Mouse (Mus musculus) CH12.LX (cell line): ENCODE data around the gene Mpp4. TPM values are rescaled to one million over a fixed set of nuclear protein-coding genes. Genes with fewer than 3 reads are reported as not detected.

Source experiments
- DNase-seq: peaks from one replicate; pipeline ENCODE4 v3.0.0-alpha.2; 2013; ENCODE audit errors: extremely low read depth
- H3K27ac ChIP-seq: 2 replicates; pipeline ENCODE4 v1.5.1; 2012; ENCODE audit warnings: low read depth, mild to moderate bottlenecking, control low read depth, moderate library complexity; ENCODE audit not compliant: insufficient read depth
- H3K27me3 ChIP-seq: replicated peaks from 2 replicates; pipeline ENCODE3; 2012; ENCODE audit warnings: inconsistent platforms
- H3K36me3 ChIP-seq, 2 experiments: replicated peaks in 1 of 2; 2 replicates each; pipeline versions ENCODE3 to v1.6.1; 2012; ENCODE audit warnings: inconsistent platforms in 1 of 2, low read length in 1 of 2, mild to moderate bottlenecking in 1 of 2, mixed read lengths in 1 of 2, moderate library complexity in 1 of 2; ENCODE audit not compliant: control insufficient read depth in 1 of 2, insufficient read depth in 1 of 2
- H3K4me1 ChIP-seq, 2 experiments: 2 replicates each; pipeline ENCODE4 v1.6.1; 2012; ENCODE audit warnings: inconsistent platforms in 1 of 2, moderate library complexity in 1 of 2; ENCODE audit not compliant: insufficient read depth in 2 of 2, control insufficient read depth in 1 of 2
- H3K4me2 ChIP-seq: 2 replicates; pipeline ENCODE4 v1.6.1; 2012; ENCODE audit warnings: low read depth, mild to moderate bottlenecking, control low read depth; ENCODE audit not compliant: poor library complexity, insufficient read depth, severe bottlenecking
- H3K4me3 ChIP-seq, 3 experiments: fragments of 150-350 bp in 1 of 3; sonication (generic) in 1 of 3; replicated peaks in 1 of 3; 2 replicates each; pipeline versions ENCODE3 to v1.5.1; 2011 to 2012; ENCODE audit warnings: low read depth in 2 of 3, low read length in 2 of 3, mild to moderate bottlenecking in 2 of 3, moderate library complexity in 2 of 3, control low read depth in 1 of 3, improper control_type of control experiment in 1 of 3, inconsistent platforms in 1 of 3, mixed read lengths in 1 of 3; ENCODE audit not compliant: poor library complexity in 1 of 3
- H3K79me2 ChIP-seq: replicated peaks from 2 replicates; pipeline ENCODE4 v1.6.1; 2012; ENCODE audit warnings: mild to moderate bottlenecking, moderate library complexity; ENCODE audit not compliant: control insufficient read depth, poor library complexity, insufficient read depth, severe bottlenecking; ENCODE audit errors: extremely low read depth
- H3K9ac ChIP-seq: 2 replicates; pipeline ENCODE4 v1.6.1; 2012; ENCODE audit warnings: low read depth, mild to moderate bottlenecking, control low read depth, moderate library complexity; ENCODE audit not compliant: insufficient read depth
- H3K9me3 ChIP-seq: replicated peaks from 2 replicates; pipeline ENCODE3; 2012; ENCODE audit warnings: low read length, inconsistent platforms, mixed read lengths
- BHLHE40 ChIP-seq: IDR thresholded peaks from 2 replicates; pipeline ENCODE4 v1.6.1; 2011; ENCODE audit warnings: mild to moderate bottlenecking, low read depth, low read length, improper control_type of control experiment
- ETS1 ChIP-seq: conservative IDR thresholded peaks from 2 replicates; pipeline ENCODE4 v1.6.1; 2012; ENCODE audit warnings: low read depth, mild to moderate bottlenecking, inconsistent platforms, low read length, improper control_type of control experiment, moderate library complexity
- MAFK ChIP-seq: IDR thresholded peaks from 2 replicates; pipeline ENCODE4 v1.6.1; 2011; ENCODE audit warnings: low read length, improper control_type of control experiment; ENCODE audit not compliant: insufficient replicate concordance
- PAX5 ChIP-seq: IDR thresholded peaks from 2 replicates; pipeline ENCODE4 v1.6.1; 2012; ENCODE audit warnings: low read length, inconsistent platforms, mixed read lengths
- POLR2A ChIP-seq: IDR thresholded peaks from 2 replicates; pipeline ENCODE4 v1.6.1; 2011; ENCODE audit warnings: low read depth, mild to moderate bottlenecking, improper control_type of control experiment, low read length
- RAD21 ChIP-seq: IDR thresholded peaks from 2 replicates; pipeline ENCODE4 v1.6.1; 2011; ENCODE audit warnings: low read depth, mild to moderate bottlenecking, low read length, improper control_type of control experiment, moderate library complexity
- UBTF ChIP-seq: IDR thresholded peaks from 2 replicates; pipeline ENCODE4 v1.6.1; 2012; ENCODE audit warnings: low read depth, mild to moderate bottlenecking, inconsistent platforms, low read length, improper control_type of control experiment, moderate library complexity
- USF1 ChIP-seq: IDR thresholded peaks from 2 replicates; pipeline ENCODE4 v1.6.1; 2014; ENCODE audit warnings: low read depth, mild to moderate bottlenecking, inconsistent platforms, low read length, improper control_type of control experiment
- ZC3H11A ChIP-seq: IDR thresholded peaks from 2 replicates; pipeline ENCODE4 v1.6.1; 2012; ENCODE audit warnings: low read depth, mild to moderate bottlenecking, inconsistent platforms, low read length, improper control_type of control experiment
- ZKSCAN1 ChIP-seq: IDR thresholded peaks from 2 replicates; pipeline ENCODE4 v1.6.1; 2012; ENCODE audit warnings: low read depth, inconsistent platforms, low read length, improper control_type of control experiment, borderline replicate concordance
- ZMIZ1 ChIP-seq: IDR thresholded peaks from 2 replicates; pipeline ENCODE4 v1.6.1; 2012; ENCODE audit warnings: low read depth, mild to moderate bottlenecking, inconsistent platforms, low read length, improper control_type of control experiment
- ZNF384 ChIP-seq: IDR thresholded peaks from 2 replicates; pipeline ENCODE4 v1.6.1; 2012; ENCODE audit warnings: low read depth, low read length, improper control_type of control experiment, inconsistent platforms
- dilution Hi-C: fragments of 300-500 bp; cut with MboI; formaldehyde crosslinking; loops from 2 replicates; pipeline ENCODE4 v1.14.3; 2020; ENCODE audit warnings: low sequenced_read_pairs; ENCODE audit not compliant: extremely low pct_unique_long_range_greater_than_20kb, extremely low pct_ligation_motif_present
- in situ Hi-C: fragments of 300-500 bp; cut with MboI; formaldehyde crosslinking; loops from 3 replicates; pipeline ENCODE4 v1.14.3; 2019; ENCODE audit warnings: low sequenced_read_pairs, low pct_ligation_motif_present, low pct_unique_long_range_greater_than_20kb, mixed read lengths
- polyA plus RNA-seq: library from polyadenylated mRNA; unstranded; fragments of >175 nt; gene quantifications from 2 replicates; pipeline ENCODE4 v1.2.1, GENCODE M21; 2012; ENCODE audit warnings: low read depth; ENCODE audit not compliant: insufficient read length
- total RNA-seq, 2 experiments: library from RNA; depleted of rRNA; stranded (reverse); fragments of 300-350 nt in 1 of 2; fragments of >200 nt in 1 of 2; gene quantifications; 2 replicates each; pipeline ENCODE4 v1.2.3; 2012 to 2014

Mpp4 gene
- total and polyA plus RNA-seq, 3 experiments, result 0.79 to 2.8 (median 1.1) TPM

DNA sequence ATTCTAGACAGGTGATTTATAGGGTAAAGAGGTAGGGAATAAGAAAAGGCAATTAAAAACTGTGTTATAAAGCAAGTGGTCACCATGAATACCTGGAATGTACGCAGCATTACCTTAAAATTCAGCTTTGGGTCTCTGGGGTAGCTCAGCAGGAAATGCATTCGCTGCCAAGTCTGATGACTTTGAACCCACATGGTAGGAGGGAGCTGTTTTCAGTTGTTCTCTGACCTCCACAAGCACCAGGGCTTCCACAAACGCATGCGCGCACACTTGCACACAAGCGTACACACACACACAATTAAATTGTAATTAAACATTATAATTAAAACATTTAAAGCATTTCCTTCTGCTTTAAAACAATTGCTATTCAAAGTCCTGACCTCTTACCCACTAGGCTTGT, 2.3 kb downstream of the Mpp4 start:
- H3K4me1 ChIP-seq, result peaks cover 3 to 28% of the 10 kb centered on the region in 2 experiments; a peak in 3 of 4 replicates
- dilution Hi-C loops, result no loop called here
- in situ Hi-C loops, result no loop called here
- DNase-seq, result no peak
- H3K9ac ChIP-seq, result no peak overlapping the region
- H3K79me2 ChIP-seq, result no peaks in the 10 kb centered on the region
- no peaks in the 10 kb centered on the region for H3K27me3 ChIP-seq
- H3K9me3 ChIP-seq, result no peaks in the 10 kb centered on the region
- H3K4me2 ChIP-seq, result no peak overlapping the region
- H3K4me3 ChIP-seq, result no peak overlapping the region
- peaks cover 17 to 48% of the 10 kb centered on the region in 2 experiments for H3K36me3 ChIP-seq
- no peak overlapping the region for H3K27ac ChIP-seq
- TF ChIP-seq ZC3H11A (no peak), UBTF (no peak), MAFK (no peak), POLR2A (no peak), BHLHE40 (no peak), RAD21 (no peak), ETS1 (no peak), ZKSCAN1 (no peak), ZMIZ1 (no peak), ZNF384 (no peak)

DNA sequence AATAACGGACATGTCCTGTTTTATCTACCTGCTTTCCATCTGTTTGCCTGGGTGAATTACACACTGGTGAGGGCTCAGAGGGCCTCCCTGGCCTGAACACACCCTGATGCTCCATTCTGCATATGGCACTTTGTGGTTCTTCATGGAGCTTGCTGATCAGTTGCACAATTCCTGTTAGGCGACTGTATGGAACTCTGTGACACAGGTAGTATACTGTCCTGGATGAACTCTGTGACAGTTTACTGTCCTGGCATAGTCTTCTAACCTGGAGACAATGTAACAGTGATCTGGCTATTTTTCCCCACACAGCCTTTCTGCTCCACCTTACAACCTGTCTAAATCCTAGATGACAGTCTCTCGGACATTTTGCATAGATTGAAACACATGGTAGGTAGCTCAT, 4.1 kb downstream of the Mpp4 start:
- peaks cover 10 to 32% of the 10 kb centered on the region in 2 experiments for H3K36me3 ChIP-seq
- no peaks in the 10 kb centered on the region for H3K27me3 ChIP-seq
- no peak overlapping the region for H3K4me2 ChIP-seq
- H3K27ac ChIP-seq, result no peak overlapping the region
- H3K9ac ChIP-seq, result no peak overlapping the region
- no peak for TF ChIP-seq PAX5
- TF ChIP-seq BHLHE40, result no peak
- TF ChIP-seq USF1, result no peak
- no peak for TF ChIP-seq ZKSCAN1
- no peak for TF ChIP-seq RAD21
- H3K4me3 ChIP-seq, result no peak overlapping the region
- H3K79me2 ChIP-seq, result no peaks in the 10 kb centered on the region
- in situ Hi-C loops (no loop called here), dilution Hi-C loops (no loop called here)
- H3K9me3 ChIP-seq, result no peaks in the 10 kb centered on the region
- DNase-seq, result no peak
- H3K4me1 ChIP-seq, result peaks cover 3 to 23% of the 10 kb centered on the region in 2 experiments; a peak in 3 of 4 replicates

DNA sequence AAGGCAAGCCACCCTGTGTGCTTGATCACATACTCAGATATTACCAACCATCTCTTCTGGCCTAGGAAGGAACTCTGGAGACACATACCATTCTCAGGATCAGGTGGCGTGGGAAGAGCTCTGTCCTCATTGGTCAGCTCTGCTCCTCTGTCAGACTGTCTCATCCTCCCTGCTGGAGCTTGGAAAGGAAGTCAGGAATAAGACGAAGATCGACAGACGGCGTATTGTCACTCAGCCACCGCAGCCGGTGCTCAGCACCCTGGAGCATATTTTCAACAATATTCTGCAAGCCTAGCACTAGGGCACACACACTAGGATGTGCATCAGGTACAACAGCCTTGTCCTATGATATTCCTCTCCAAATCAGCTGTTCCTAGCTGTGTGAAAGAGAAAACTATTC, 4.7 kb downstream of the Mpp4 start:
- Histone ChIP-seq H3K36me3 (peaks cover 7 to 26% of the 10 kb centered on the region in 2 experiments), H3K4me1 (peaks cover 3 to 17% of the 10 kb centered on the region in 2 experiments; a peak in 3 of 4 replicates), H3K9me3 (no peaks in the 10 kb centered on the region), H3K4me2 (no peak overlapping the region), H3K4me3 (no peak overlapping the region), H3K9ac (no peak overlapping the region), H3K79me2 (no peaks in the 10 kb centered on the region), H3K27me3 (no peaks in the 10 kb centered on the region), H3K27ac (no peak overlapping the region)
- no peak for DNase-seq
- dilution Hi-C loops (no loop called here), in situ Hi-C loops (no loop called here)
- no peak for TF ChIP-seq POLR2A
